Mouse (Mus musculus) C2C12 (cell line): ENCODE results near the gene Trp63.

Experiments
- CEBPB ChIP-seq: IDR thresholded peaks from one replicate; pipeline ENCODE4 v1.6.1; 2011; ENCODE audit warnings: low read depth, mild to moderate bottlenecking, control low read depth, moderate library complexity
- CTCF ChIP-seq: IDR thresholded peaks from one replicate; pipeline ENCODE4 v1.5.1; 2011; ENCODE audit not compliant: control insufficient read depth, insufficient read depth, insufficient read length
- MAX ChIP-seq: IDR thresholded peaks from one replicate; pipeline ENCODE4 v1.6.1; 2011; ENCODE audit warnings: mild to moderate bottlenecking, control low read depth
- MYOD1 ChIP-seq: IDR thresholded peaks from one replicate; pipeline ENCODE4 v1.6.1; 2011; ENCODE audit warnings: low read depth; ENCODE audit not compliant: control insufficient read depth, insufficient read length
- MYOG ChIP-seq: IDR thresholded peaks from one replicate; pipeline ENCODE4 v1.6.1; 2011; ENCODE audit not compliant: control insufficient read depth, insufficient read length; ENCODE audit errors: extremely low read depth
- USF1 ChIP-seq: IDR thresholded peaks from one replicate; pipeline ENCODE4 v1.6.1; 2011; ENCODE audit warnings: low read depth, mild to moderate bottlenecking, control low read depth, moderate library complexity

- TF ChIP-seq CTCF (no peak), MAX (no peak), CEBPB (no peak), MYOD1 (no peak), USF1 (no peak), MYOG (no peak)
Measured at GRCm38 (mm10) chr16:25899071-25899470, 215.5 kb downstream of the Trp63 start.
